Mouse (Mus musculus) cerebellum, adult 9-10 months (tissue): ENCODE data around the gene Gfod1.

Source experiments
- DNase-seq: peaks from one replicate; pipeline ENCODE4 v3.0.0; 2022

The Gfod1 gene

DNA sequence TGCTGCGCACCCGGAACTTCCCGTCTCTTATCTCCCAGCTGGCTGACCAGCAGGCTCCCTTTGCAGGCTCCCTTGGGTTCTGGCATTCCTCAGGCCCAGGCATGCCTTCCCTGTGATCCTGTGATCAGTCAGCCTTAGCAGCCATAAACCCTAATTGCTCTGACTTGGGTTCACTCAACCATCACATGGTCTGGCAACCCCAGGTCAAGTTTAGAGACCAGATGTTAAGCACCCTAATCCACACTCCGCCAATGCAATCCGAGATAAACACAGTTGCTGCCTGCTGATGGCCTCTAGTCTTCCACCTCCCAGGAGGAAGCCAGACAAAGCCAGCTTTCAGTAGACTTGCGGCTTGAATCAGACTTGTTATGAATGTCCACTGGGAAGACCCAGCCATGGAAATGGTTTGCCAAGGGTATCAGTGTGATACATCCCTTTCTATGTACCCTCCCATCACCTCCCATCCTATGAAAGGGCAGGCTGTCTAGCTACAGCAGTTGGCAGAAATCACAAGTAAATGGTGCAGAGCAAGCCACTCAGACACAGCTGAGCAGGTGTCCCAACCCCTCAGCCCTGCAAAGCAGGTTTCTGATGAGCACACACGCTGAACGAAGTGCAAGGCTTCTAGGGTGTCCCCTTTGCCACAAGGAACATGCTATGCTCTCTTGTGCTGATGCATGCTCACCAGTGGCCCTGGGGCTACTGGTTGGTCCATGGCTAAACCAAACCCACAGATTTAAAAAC lies 157.3 kb downstream of the Gfod1 start:
- DNase-seq, result no peak
